Mouse (Mus musculus) embryonic stem cell, embryonic (primary cell): ENCODE results near the gene Rnf144b.

Source experiments
- CTCF ChIA-PET, 4 experiments: fragments of 300-600 bp in 2 of 4; fragments of 350-600 bp in 2 of 4; sonication (Branson Sonifier 250); formaldehyde crosslinking; loops; one replicate each; lab custom pipeline; 2022; ENCODE audit warnings: inconsistent platforms in 2 of 4; lab: Charles Lee
- POLR2A ChIA-PET, 4 experiments: fragments of 300-600 bp in 2 of 4; fragments of 350-600 bp in 2 of 4; sonication (Branson Sonifier 250); formaldehyde crosslinking; loops; one replicate each; lab custom pipeline; 2022; ENCODE audit warnings: antibody characterized with exemption in 4 of 4, inconsistent platforms in 1 of 4; lab: Charles Lee

The Rnf144b gene

DNA sequence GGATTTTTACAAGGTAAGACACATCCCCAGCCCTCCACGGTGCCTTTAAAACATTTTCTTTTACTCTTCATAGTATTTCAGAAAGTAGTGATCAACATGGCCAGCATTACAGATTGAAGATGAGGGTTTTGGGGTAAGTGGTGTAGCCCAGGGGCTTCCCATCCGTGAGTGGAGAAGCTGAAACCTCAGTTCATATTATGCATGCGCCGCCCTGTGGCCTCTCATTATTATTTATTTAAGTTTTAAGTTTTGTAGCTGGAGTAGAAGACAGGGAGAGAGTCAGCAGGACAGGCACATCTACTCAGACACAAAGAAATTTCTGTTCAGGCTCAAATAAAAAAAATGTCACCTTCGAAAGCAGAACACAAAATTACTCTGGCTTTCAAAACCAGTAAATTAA, 131.3 kb downstream of the Rnf144b start:
- POLR2A ChIA-PET: interaction anchor here in 1 of 4 experiments (0.6 kb wide), 1 partner anchor 751 kb away, joined by 3 read pairs; no protein-coding TSS in a partner anchor
- CTCF ChIA-PET: no interaction called here

DNA sequence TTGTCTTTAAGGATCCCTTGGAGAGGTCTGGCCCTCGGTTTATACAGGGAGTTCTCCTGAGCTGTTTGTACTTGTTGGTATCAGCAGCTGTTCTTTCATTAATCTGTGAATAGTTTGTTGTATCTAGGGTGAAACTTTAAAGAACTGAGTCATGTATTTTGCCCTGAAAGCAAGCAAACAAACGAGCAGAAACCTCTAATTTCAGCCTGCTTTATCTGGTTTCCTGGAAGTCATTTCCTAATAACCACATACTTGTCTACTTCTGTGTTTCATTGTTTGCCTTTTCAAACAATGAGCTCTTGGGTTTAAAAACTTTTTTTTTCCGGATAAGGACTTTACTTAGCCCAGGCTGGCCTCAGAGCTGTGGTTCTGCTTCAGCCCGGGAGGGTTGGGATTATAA, 136.8 kb downstream of the Rnf144b start:
- CTCF ChIA-PET: no interaction called here
- POLR2A ChIA-PET: interaction anchor here in 2 of 4 experiments (1.3 to 1.7 kb wide), 2 partner anchors 14 to 23 kb away, joined by 4 read pairs; no protein-coding TSS in a partner anchor

DNA sequence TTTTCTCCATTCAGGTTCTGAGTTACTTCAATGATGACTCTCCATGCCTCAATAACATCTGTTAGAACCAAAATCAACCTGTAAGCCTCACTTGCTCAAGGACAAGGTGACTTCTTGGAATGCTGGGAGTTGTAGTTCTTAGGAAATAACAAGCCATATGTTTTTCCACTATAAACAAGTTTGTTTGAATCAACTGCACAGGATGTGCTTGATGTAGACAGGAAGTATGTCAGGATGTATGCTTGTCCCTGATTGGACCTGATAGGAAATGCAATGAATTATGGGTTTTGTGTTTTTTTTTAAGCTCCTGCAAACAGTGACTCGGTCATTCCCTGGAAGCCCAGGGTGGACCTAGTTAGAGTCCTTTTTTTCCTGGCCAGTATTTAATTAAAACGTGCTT, 139.5 kb downstream of the Rnf144b start:
- CTCF ChIA-PET: no interaction called here
- POLR2A ChIA-PET: no interaction called here

DNA sequence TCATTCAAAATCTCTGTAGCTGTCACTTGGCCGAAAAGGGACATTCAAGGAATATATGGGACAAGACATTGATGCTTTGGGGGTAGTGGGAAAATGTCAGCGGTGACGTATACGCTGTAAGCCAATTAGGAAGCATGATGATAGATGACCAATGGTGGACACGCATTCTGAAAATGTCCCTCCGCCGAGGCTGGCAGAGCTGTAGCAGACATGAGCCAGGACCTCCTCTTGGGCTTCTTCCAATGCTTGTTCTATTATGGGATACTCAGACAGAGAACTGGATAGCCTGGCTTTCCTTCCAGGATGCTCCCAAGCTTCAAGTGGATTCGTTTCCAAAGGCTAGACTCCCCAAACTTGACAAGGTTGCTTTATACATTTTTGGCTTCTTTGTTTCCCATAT, 141.9 kb downstream of the Rnf144b start:
- ChIA-PET CTCF (no interaction called here), POLR2A (no interaction called here)

DNA sequence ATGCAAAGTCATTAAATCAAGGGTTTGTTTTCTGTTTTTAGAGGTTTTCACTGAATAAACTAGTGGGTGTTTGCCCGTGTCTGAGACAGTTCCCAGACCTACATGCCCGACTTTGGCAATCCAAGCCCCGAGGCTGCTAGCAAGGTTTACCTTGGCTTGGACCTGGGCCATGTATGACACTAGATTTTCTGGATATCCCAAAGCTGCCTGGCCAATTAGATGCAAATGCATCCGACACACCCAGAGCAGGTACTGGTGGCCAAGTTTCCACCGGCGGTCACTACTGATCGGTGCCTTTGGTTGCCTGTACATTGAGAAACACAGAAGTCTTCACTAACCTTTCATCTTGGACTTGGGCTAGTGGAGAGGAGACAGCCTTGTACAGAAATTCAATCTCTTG, 144.0 kb downstream of the Rnf144b start:
- ChIA-PET CTCF (no interaction called here), POLR2A (no interaction called here)

DNA sequence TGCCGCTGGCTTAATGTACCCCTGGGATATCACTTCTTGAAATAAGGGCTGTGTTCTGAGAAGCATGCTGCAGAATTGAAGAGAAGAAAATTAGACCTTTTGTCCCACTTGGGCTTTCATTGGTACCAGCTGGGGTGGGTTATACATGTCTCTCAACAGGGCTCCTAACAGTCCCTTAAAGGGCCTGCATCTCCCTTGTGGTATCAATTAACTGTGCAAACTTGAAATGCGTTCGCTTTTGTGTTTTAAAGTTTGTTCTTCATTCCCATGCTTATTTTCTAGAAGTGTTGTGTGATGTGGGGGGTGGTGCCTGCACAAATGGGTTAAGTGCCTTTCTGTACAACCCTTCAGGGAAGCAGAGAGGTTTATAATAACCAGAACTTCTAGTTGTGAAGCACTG, 145.8 kb downstream of the Rnf144b start:
- POLR2A ChIA-PET: no interaction called here
- CTCF ChIA-PET: no interaction called here

DNA sequence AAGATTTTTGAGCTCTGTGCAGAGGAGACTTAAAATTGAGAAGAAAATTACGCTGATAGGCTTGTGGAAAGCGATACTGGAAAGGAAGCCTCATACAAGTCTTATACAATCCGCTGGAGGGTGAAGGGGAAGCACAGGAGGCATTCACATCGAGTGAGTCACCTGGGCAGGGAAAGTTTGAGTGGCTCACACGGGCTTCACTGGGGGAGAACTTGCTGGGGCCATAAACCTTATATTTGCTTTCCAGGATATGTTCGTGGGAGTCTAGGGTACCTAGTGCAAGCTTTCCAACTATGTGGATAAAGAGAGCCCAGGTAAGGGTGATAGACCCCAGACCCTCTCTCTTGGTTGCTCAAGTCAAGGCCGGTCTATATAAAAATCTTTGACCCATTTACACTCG, 150.5 kb downstream of the Rnf144b start:
- CTCF ChIA-PET: interaction anchor here in 1 of 4 experiments (0.6 to 1.0 kb wide), 2 partner anchors 15 to 113 kb away, joined by 3 to 5 read pairs; no protein-coding TSS in a partner anchor
- POLR2A ChIA-PET: interaction anchor here in 3 of 4 experiments (0.8 to 1.5 kb wide), 8 partner anchors 9 to 230 kb away, joined by 3 to 4 read pairs (median 3); partner anchors contain the start of gene Kdm1b (in 1 of the 3)

DNA sequence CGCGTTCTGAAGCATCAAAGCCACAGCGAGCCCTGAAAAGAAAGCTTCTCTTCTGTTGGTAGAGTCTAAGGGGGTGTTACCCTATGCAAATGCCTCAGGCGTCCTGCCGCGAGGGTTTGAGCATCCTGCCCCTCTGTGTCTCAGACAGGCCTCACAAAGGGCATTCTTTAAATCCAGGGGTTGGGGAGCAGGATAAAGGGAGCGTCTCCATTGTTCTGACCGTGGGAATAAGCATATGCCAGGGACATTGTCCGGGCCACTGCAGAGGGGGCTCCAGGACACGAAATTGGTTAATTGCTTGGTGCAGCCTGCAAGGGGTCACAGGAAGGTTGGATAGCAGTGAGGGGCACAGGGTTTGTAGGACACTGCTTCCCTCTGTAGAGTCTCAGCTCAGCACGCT, 151.0 kb downstream of the Rnf144b start:
- ChIA-PET POLR2A (interaction anchor here in 3 of 4 experiments (0.7 to 1.5 kb wide), 10 partner anchors 9 to 466 kb away, joined by 3 to 4 read pairs (median 3); partner anchors contain the start of gene Kdm1b (in 1 of the 3)), CTCF (interaction anchor here in 1 of 4 experiments (0.6 to 1.0 kb wide), 2 partner anchors 14 to 113 kb away, joined by 3 to 5 read pairs; no protein-coding TSS in a partner anchor)

DNA sequence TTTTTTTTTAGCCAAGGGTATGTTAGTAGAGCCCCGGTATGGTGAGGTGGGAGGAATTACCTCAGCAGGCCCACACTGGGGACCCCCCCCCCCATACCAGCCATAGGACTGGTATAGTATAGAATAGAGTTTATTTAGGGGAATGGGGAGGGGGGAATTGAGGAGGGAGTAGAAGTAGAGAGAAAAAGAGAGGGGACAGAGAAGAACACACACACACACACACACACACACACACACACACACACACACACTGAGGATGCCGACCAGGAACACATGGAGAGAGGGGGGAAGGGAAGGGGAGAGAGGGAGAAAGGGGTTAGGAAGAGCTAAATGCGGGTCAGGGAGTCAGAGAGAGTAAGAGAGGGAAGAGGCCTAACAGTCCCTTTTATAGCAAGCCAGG, 151.7 kb downstream of the Rnf144b start:
- ChIA-PET POLR2A (interaction anchor here in 3 of 4 experiments (0.7 to 1.5 kb wide), 5 partner anchors 10 to 466 kb away, joined by 3 to 4 read pairs (median 3); partner anchors contain the start of gene Kdm1b (in 1 of the 3)), CTCF (interaction anchor here in 1 of 4 experiments (0.7 kb wide), 1 partner anchor 1391 kb away, joined by 6 read pairs; no protein-coding TSS in a partner anchor)

DNA sequence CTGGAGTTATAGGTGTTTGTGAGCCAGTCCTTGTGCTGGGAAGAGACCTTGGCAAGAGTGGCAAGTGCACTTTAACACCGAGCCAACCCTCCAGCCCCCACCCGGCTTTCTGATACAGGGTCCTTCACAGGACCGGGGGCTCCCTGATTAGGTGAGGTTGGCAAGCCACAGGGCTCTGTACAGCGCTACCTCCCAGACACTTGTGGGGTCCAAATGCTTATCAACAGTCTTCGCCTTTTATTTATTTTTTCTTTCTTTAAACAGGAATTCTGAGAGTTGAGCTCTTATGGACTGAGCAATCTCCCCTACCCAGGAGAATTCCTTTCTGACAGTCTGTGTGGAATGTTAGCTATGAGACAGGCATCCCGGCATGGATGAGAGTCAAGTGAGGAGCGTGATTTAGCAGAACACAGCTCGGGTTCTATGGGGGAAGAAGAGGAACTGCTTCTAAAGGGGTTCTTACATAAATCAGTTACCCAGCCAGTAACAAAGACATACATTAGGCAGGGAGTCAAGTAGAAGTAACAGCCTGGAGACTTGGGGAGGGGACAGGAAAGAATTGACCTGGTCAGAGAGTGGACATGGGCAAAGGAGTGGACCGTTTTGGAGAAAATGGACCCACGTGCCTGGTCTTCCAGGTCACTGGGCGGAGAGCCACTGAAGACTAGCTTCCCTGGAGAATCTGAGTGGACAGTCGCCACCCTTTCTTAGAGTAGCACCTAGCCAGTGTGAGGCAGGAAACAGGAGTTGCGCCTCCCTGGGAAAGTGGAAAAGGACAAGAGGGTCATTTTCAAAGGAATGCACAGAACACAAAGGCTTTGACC, 154.8 kb downstream of the Rnf144b start:
- CTCF ChIA-PET: no interaction called here

DNA sequence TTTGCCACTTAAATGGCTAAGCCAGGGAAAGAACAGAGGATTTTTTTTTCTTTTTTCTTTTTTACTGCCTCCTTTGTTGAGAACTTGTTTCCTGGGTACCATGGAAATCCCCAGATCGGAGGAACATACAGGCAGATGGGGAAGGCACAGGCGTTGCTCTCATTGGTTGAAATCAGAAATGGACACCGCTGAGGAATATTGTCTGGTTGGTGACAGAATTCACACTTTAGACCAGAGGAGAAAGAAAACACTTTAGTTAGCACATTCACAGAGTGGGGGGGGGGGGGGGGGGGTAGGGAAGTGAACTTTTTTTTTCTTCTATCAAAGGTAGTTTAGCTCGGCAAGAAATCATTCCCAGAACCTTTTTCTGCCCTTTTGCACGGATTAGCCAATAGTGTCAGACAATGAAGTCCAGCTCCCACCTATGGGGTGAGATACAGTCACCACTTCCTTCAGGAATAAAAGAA, 155.4 kb downstream of the Rnf144b start:
- ChIA-PET CTCF (no interaction called here), POLR2A (no interaction called here)

More for the DNA sequence above, 154.8 kb downstream of the Rnf144b start:
- POLR2A ChIA-PET: interaction anchor here in 2 of 4 experiments (0.5 to 0.7 kb wide), 2 partner anchors 26 to 48 kb away, joined by 3 read pairs; no protein-coding TSS in a partner anchor

DNA sequence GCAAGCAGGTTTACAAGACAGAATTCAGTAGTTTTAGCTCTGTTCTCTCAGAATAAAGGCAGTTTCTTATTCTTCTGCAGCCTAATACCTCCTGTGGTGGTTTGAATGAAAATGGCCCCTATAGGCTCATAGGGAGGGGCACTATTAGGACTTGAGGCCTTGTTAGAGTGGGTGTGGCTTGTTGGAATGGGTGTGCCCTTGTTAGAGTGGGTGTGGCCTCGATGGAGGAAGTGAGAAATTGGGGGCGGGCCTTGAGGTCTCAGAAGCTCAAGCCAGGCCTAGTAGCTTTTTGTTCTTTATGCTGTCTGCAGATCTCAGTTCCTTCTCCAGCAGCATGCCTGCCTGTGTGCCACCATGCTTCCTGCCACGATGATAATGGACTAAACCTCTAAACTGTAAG, 159.8 kb downstream of the Rnf144b start:
- POLR2A ChIA-PET: interaction anchor here in 3 of 4 experiments (0.6 to 1.2 kb wide), 8 partner anchors 9 to 787 kb away, joined by 3 to 4 read pairs (median 3); no protein-coding TSS in a partner anchor
- CTCF ChIA-PET: interaction anchor here in 2 of 4 experiments (0.6 to 0.9 kb wide), 2 partner anchors 56 to 130 kb away, joined by 3 read pairs; no protein-coding TSS in a partner anchor

DNA sequence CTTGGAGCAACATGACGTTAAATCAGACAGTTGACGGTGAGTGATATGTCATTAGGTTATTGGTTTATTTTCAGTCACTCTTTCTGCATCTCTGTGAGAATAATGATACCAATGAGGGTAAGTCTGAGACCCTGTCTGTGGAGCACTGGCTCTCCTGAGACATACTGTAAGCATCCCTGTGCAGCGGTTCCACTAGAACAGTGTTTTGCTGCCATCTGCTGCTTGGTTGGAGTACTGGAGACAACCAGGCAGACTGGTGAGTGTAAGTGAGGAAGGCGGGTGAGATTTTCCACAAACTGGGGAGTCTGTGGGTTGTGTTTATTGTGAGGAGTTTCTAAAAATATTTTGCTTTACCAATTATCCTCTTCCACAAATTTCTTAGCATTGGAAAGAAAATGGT, 166.0 kb downstream of the Rnf144b start:
- CTCF ChIA-PET: interaction anchor here in 1 of 4 experiments (1.3 kb wide), 1 partner anchor 210 kb away, joined by 3 read pairs; no protein-coding TSS in a partner anchor
- POLR2A ChIA-PET: interaction anchor here in 1 of 4 experiments (0.7 kb wide), 1 partner anchor 48 kb away, joined by 3 read pairs; no protein-coding TSS in a partner anchor

DNA sequence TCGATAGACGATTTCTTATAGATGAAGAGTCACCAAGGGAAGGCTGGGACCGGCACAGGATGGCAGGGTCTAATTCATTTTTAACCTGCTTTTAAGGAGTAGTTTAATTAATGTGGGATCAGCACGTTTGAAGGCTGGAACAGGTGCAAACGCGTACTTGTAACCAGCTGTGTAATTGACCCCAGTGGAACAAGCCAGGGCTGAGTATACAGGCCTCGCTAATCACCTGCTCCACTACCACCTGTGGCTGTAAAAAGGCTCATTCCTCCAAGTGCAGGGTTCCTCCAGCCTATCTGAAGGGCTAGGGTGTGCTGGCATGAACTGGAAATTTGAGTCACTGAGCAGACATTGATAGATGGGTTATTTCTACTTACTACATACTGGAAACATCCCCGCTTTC, 174.0 kb downstream of the Rnf144b start:
- ChIA-PET POLR2A (no interaction called here), CTCF (no interaction called here)
